Mouse (Mus musculus): ENCODE data around the gene Arhgap10.

- TF ChIP-seq CTCF (IDR thresholded peaks at IDR 0.05; ENCODE audit: low read depth, low read length) (no peak), POLR2A (IDR thresholded peaks at IDR 0.05; ENCODE audit: borderline replicate concordance, low read depth, low read length) (no peak)
Observed at GRCm38 (mm10) chr8:77236701-77237100, 281.1 kb downstream of the Arhgap10 start.
